Mouse (Mus musculus) stomach, embryonic 14.5 days (tissue): ENCODE results near the gene Cryab. TPM values are rescaled to one million over a fixed set of nuclear protein-coding genes. Genes with fewer than 3 reads are reported as not detected.

Experiments
- ATAC-seq: fragments of 200-750 bp; cut with Nextera tagmentation; 2 replicates; pipeline ENCODE4 v1.8.0; 2017; ENCODE audit warnings: low read depth, moderate TSS enrichment; ENCODE audit not compliant: insufficient number of reproducible peaks, insufficient read depth, low FRiP score
- H3K27ac ChIP-seq: fragments of 300-500 bp; sonication (generic); 2 replicates; pipeline ENCODE4 v1.5.1; 2014; ENCODE audit warnings: mild to moderate bottlenecking, low read length, moderate library complexity, mixed read lengths
- H3K27me3 ChIP-seq: fragments of 300-500 bp; sonication (generic); 2 replicates; pipeline ENCODE4 v1.6.1; 2014; ENCODE audit warnings: low read length, control low read depth, mixed read lengths; ENCODE audit not compliant: control insufficient read depth, insufficient read depth
- H3K36me3 ChIP-seq: fragments of 300-500 bp; sonication (generic); 2 replicates; pipeline ENCODE4 v1.6.1; 2014; ENCODE audit warnings: mild to moderate bottlenecking, control low read depth, low read length, moderate library complexity, mixed read lengths; ENCODE audit not compliant: control insufficient read depth, insufficient read depth
- H3K4me1 ChIP-seq: fragments of 300-500 bp; sonication (generic); 2 replicates; pipeline ENCODE4 v1.6.1; 2014; ENCODE audit warnings: low read length, control low read depth, mixed read lengths; ENCODE audit not compliant: control insufficient read depth, insufficient read depth
- H3K4me2 ChIP-seq: fragments of 300-500 bp; sonication (generic); replicated peaks from 2 replicates; pipeline ENCODE4 v1.6.1; 2014; ENCODE audit warnings: low read depth, low read length, control low read depth
- H3K4me3 ChIP-seq: fragments of 300-500 bp; sonication (generic); 2 replicates; pipeline ENCODE4 v1.5.1; 2014; ENCODE audit warnings: low read depth, low read length, control low read depth
- H3K9ac ChIP-seq: fragments of 300-500 bp; sonication (generic); replicated peaks from 2 replicates; pipeline ENCODE4 v1.6.1; 2014; ENCODE audit warnings: low read depth, mild to moderate bottlenecking, control low read depth, low read length, moderate library complexity, mixed read lengths
- H3K9me3 ChIP-seq: fragments of 300-500 bp; sonication (generic); 2 replicates; pipeline ENCODE4 v1.6.1; 2016; ENCODE audit warnings: low read depth, low read length, control low read depth; ENCODE audit not compliant: control insufficient read depth
- WGBS: fragments of 180-500 bp; shearing (Covaris S2); extraction: QIAGEN DNeasy Blood & Tissue Kit; methylation state at CpG from one replicate; pipeline ENCODE4 v1.1.7; 2014; 5-methylcytosine and 5-hydroxymethylcytosine counted together
- polyA plus RNA-seq: library from polyadenylated mRNA; unstranded; fragments of >200 nt; fragmentation: Nextera tagmentation; extraction: Ambion mirVana; gene quantifications from 2 replicates; pipeline ENCODE4 v1.2.1, GENCODE M21; 2014

Cryab gene
- polyA plus RNA-seq, 1 experiment from 2014 or later = 43.7 TPM

GRCm38 (mm10) chr9:50724147-50724546, 27.0 kb upstream of the Cryab start:
- Histone ChIP-seq H3K9me3 (no peaks in the 10 kb centered on the region), H3K27ac (no peak overlapping the region), H3K27me3 (no peaks in the 10 kb centered on the region), H3K4me3 (no peak overlapping the region), H3K4me1 (peaks cover 11% of the 10 kb centered on the region; the same call in 1 of the 2 replicates), H3K4me2 (no peak overlapping the region), H3K9ac (no peak overlapping the region), H3K36me3 (no peaks in the 10 kb centered on the region)
- 78% methylated on average over 2 of the region's 2 CpGs for WGBS
- no peak for ATAC-seq

DNA sequence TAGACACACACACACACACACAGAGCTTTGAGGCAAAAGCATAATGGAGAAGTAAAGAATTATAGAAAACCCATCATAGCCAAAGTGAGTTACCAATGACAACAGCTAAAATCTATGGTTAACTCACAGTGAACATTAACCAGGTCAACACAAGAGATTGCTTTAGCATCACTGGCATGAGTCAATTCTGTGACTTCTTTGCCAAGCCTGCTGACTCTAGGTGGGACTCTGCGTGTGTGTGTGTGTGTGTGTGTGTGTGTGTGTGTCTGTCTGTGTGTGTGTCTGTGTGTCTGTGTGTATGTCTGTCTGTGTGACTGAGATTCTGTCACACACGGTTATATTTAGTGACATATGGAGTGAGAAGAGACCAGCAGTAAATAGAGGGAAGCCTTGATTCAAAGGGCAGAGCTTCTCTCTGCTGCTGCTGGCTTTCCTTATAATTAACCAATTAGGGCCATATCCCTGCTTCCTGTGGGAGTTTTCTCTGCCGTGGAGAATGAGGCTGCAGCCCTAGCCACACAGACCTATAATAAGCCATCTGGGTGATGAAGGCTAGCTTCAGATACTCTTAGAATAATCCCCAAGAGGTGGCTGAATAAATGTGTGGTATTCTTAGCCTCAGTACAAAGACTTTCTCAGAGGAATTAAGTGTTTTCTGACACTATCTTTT, 26.3 kb upstream of the Cryab start:
- no peak for ATAC-seq
- H3K9ac ChIP-seq = no peak overlapping the region
- H3K4me1 ChIP-seq = peaks cover 11% of the 10 kb centered on the region; the same call in 1 of the 2 replicates
- no peaks in the 10 kb centered on the region for H3K27me3 ChIP-seq
- H3K9me3 ChIP-seq = no peaks in the 10 kb centered on the region
- no peak overlapping the region for H3K4me3 ChIP-seq
- WGBS = 54% methylated on average over 3 of the region's 3 CpGs
- no peak overlapping the region for H3K27ac ChIP-seq
- no peaks in the 10 kb centered on the region for H3K36me3 ChIP-seq
- no peak overlapping the region for H3K4me2 ChIP-seq

DNA sequence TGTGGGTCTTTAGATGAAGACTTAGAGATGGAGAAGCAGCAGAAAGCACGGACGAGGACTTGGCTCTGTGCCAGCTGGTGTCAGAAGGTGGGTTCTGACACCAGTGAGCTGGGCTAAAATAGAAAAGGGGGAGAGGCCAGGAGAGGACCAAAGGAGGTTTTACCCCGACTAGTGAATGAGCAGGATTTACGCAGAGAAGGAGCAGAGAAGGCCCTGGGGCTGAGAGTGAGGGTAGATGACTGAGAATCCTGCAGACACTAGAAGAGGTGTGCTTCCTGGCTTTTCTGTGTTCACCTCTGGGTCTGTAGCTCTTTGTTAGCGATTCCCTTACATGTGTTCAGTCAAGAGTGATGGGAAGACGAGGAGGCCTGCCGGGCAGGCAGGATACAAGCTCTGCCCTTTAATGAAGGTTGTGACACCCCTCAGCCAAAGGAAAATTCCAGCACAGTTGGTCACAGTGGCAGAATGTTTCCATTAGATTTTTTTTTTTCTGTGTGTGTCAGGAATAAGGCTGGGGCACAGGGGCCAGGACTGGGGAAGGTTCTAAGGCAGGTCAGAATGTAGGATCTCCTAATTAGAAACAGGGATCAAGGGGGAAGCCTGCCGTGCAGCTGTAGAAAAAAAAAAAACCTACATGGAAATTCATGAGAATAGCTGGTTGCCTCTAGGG, 25.1 kb upstream of the Cryab start:
- H3K4me1 ChIP-seq = peaks cover 11% of the 10 kb centered on the region; the same call in 1 of the 2 replicates
- no peak overlapping the region for H3K4me2 ChIP-seq
- no peaks in the 10 kb centered on the region for H3K36me3 ChIP-seq
- H3K9ac ChIP-seq = no peak overlapping the region
- ATAC-seq = no peak
- no peaks in the 10 kb centered on the region for H3K27me3 ChIP-seq
- no peak overlapping the region for H3K4me3 ChIP-seq
- H3K9me3 ChIP-seq = no peaks in the 10 kb centered on the region
- no peak overlapping the region for H3K27ac ChIP-seq
- WGBS = 51% methylated on average over 8 of the region's 8 CpGs

- ATAC-seq = peak; percentile 25; the same call in 1 of the 2 replicates
- Histone ChIP-seq H3K27me3 (no peaks in the 10 kb centered on the region), H3K27ac (no peak overlapping the region), H3K9me3 (no peaks in the 10 kb centered on the region), H3K9ac (peak overlapping the region; percentile 39), H3K36me3 (no peaks in the 10 kb centered on the region), H3K4me3 (peak overlapping the region; percentile 57), H3K4me2 (peak overlapping the region; percentile 79), H3K4me1 (peaks cover 10% of the 10 kb centered on the region; the same call in 1 of the 2 replicates)
- WGBS = 6% methylated on average over 30 of the region's 30 CpGs
Observed at GRCm38 (mm10) chr9:50727171-50727924, 23.8 kb upstream of the Cryab start.

GRCm38 (mm10) chr9:50727925-50728651, 23.0 kb upstream of the Cryab start:
- peak overlapping the region; percentile 57 for H3K4me3 ChIP-seq
- H3K27me3 ChIP-seq = no peaks in the 10 kb centered on the region
- under 1% methylated on average over 45 of the region's 45 CpGs for WGBS
- no peak overlapping the region for H3K27ac ChIP-seq
- peak overlapping the region; percentile 39 for H3K9ac ChIP-seq
- no peaks in the 10 kb centered on the region for H3K36me3 ChIP-seq
- no peaks in the 10 kb centered on the region for H3K9me3 ChIP-seq
- peaks cover 5% of the 10 kb centered on the region; the same call in 1 of the 2 replicates for H3K4me1 ChIP-seq
- peak; percentile 91 for ATAC-seq
- peak overlapping the region; percentile 79 for H3K4me2 ChIP-seq

DNA sequence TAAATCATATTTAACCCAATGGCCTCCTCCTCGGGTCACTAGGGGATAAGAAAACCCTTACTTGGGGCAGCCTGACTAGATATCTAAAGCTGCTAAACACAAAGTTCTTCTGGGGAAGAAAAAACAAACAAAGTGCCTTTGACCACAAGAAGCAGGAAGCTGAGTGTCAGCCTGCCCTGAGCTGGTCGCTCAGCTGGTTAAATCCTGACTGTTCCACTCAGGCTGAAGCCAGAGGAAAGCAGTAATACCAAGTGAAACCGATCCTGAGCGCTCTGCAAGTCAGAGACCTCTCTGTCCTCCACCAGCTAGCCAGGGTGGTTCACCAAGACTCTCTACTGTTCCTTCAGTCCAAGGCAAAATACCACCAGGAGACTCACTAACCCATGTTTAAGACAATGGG, 21.5 kb upstream of the Cryab start:
- no peak for ATAC-seq
- Histone ChIP-seq H3K4me3 (no peak overlapping the region), H3K36me3 (no peaks in the 10 kb centered on the region), H3K9ac (no peak overlapping the region), H3K27me3 (no peaks in the 10 kb centered on the region), H3K9me3 (no peaks in the 10 kb centered on the region), H3K4me2 (no peak overlapping the region), H3K27ac (no peak overlapping the region), H3K4me1 (no peaks in the 10 kb centered on the region)
- WGBS = 35% methylated on average over 4 of the region's 4 CpGs

- no peak overlapping the region for H3K9ac ChIP-seq
- ATAC-seq = no peak
- no peak overlapping the region for H3K27ac ChIP-seq
- H3K4me3 ChIP-seq = no peak overlapping the region
- no peak overlapping the region for H3K4me2 ChIP-seq
- no peaks in the 10 kb centered on the region for H3K4me1 ChIP-seq
- H3K36me3 ChIP-seq = no peaks in the 10 kb centered on the region
- no peaks in the 10 kb centered on the region for H3K27me3 ChIP-seq
- WGBS = 25% methylated on average over 4 of the region's 4 CpGs
- no peaks in the 10 kb centered on the region for H3K9me3 ChIP-seq
Observed at GRCm38 (mm10) chr9:50732560-50732959, 18.6 kb upstream of the Cryab start.

DNA sequence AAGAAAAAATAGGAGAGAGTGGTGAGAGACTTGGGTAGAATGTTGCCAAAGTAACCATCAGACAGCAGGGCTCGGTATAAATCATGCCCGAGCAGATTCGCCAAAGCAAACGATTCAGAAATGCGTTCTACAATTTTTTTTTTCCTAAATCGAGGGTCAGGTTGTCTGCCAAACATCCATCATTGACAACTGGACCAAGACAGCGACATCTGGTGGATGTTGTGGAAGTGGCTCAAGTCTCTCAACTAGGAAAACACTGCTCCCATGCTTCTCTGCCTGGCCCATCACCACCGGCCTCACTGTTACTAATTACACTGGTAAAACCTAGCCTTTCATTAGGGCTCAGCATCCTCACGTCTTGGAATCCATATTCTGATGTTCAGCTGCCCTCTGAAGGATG, 16.1 kb upstream of the Cryab start:
- no peak overlapping the region for H3K9ac ChIP-seq
- WGBS = 5% methylated on average over 9 of the region's 9 CpGs
- ATAC-seq = no peak
- H3K36me3 ChIP-seq = no peaks in the 10 kb centered on the region
- no peak overlapping the region for H3K4me2 ChIP-seq
- H3K9me3 ChIP-seq = no peaks in the 10 kb centered on the region
- no peak overlapping the region for H3K4me3 ChIP-seq
- no peak overlapping the region for H3K27ac ChIP-seq
- no peaks in the 10 kb centered on the region for H3K27me3 ChIP-seq
- H3K4me1 ChIP-seq = 0 out of 2 replicates have a peak, but pooled peaks cover 6% of the 10 kb centered on the region
